Mouse (Mus musculus) kidney, postnatal 25 days (tissue): ENCODE measurements around the gene Alpl.

ENCODE experiments used
- DNase-seq, 2 experiments: peaks; one replicate each; pipeline ENCODE4 v3.0.0; 2021; ENCODE audit warnings: mixed read lengths in 2 of 2

Alpl gene

GRCm38 (mm10) chr4:137712963-137713362 lies 83.2 kb downstream of the Alpl start:
- no peak for DNase-seq

GRCm38 (mm10) chr4:137707216-137707990 lies 88.8 kb downstream of the Alpl start:
- peak; percentile 92 to 94 for DNase-seq

GRCm38 (mm10) chr4:137706510-137706909 lies 89.7 kb downstream of the Alpl start:
- DNase-seq = peak in 1 of 2 experiments; percentile 68

GRCm38 (mm10) chr4:137705379-137705778 lies 90.8 kb downstream of the Alpl start:
- DNase-seq = no peak

- no peak for DNase-seq
Observed at GRCm38 (mm10) chr4:137704561-137704960, 91.6 kb downstream of the Alpl start.

GRCm38 (mm10) chr4:137703077-137703476 lies 93.1 kb downstream of the Alpl start:
- no peak for DNase-seq

GRCm38 (mm10) chr4:137700960-137701359 lies 95.2 kb downstream of the Alpl start:
- DNase-seq = no peak

GRCm38 (mm10) chr4:137699264-137700211 lies 96.6 kb downstream of the Alpl start:
- peak; percentile 58 to 67 for DNase-seq

GRCm38 (mm10) chr4:137698076-137698985 lies 97.9 kb downstream of the Alpl start:
- peak; percentile 75 to 88 for DNase-seq

GRCm38 (mm10) chr4:137697156-137697885 lies 98.9 kb downstream of the Alpl start:
- DNase-seq = peak; percentile 78 to 91

GRCm38 (mm10) chr4:137695900-137696299 lies 100.3 kb downstream of the Alpl start:
- DNase-seq = peak; percentile 59 to 60

- DNase-seq = no peak
Observed at GRCm38 (mm10) chr4:137695300-137695699, 100.9 kb downstream of the Alpl start.

GRCm38 (mm10) chr4:137692107-137692902 lies 103.9 kb downstream of the Alpl start:
- DNase-seq = no peak
